Mouse (Mus musculus) v-Abl transformed pro-B cells (cell line): ENCODE measurements around the gene Cmc1.

Source experiments
- in situ Hi-C, 2 experiments: fragments of 400-800 bp; cut with MboI; formaldehyde crosslinking; loops; one replicate each; pipeline ENCODE4 v1.15.1; 2025; ENCODE audit not compliant: unreplicated experiment in 2 of 2

Cmc1 gene

GRCm38 (mm10) chr9:118041646-118042045 lies 108.3 kb downstream of the Cmc1 start:
- in situ Hi-C loops, result loop anchor here (5.0 to 25.0 kb wide), 4 partner anchors 66 to 1979 kb away; no protein-coding TSS in a partner anchor

DNA sequence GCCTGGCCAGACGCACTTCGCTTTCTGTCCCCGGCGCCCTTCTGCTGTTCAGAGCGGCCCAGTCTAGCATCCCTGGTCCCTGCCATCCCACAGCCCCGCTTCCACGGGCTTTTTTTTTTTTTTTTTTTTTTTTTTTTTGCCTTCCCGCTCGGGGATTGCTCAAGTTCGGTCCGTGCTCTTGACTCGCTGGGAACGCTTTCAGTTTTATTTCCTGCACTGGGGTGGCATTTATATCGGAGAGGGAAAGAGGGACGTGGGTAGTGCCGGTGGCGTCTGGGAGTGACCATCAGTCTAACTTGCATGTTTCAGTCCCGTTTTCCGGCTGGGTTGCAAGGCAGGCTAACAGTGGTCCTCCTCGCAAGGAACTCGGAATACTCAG lies 109.0 kb downstream of the Cmc1 start:
- in situ Hi-C loops, result loop anchor here (5.0 to 25.0 kb wide), 4 partner anchors 66 to 1979 kb away; no protein-coding TSS in a partner anchor

GRCm38 (mm10) chr9:118040218-118041021 lies 109.6 kb downstream of the Cmc1 start, which contains the start of gene Azi2:
Gene Azi2 (plus strand): TSS chr9:118040499.
- in situ Hi-C loops, result loop anchor here (5.0 to 25.0 kb wide), 4 partner anchors 67 to 1978 kb away; no protein-coding TSS in a partner anchor

DNA sequence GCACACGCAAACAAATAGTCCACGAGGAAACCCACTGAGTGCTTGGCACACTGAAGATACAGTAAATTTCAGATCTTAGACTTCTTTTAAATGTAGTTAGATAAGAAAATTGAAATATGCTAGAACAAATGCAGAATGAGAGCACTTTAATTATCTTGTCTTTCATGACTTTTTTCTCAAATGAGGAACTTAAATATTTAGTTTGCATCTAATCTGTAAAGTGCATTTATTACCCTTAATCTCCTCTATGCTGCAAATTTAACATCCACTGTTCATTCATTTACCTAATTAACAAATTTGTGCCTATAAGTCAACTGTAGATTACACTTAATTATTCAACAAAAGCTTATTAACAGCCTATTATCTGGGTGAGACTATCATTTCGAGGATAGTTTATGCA lies 115.0 kb downstream of the Cmc1 start:
- in situ Hi-C loops, result loop anchor here (25.0 kb wide), 3 partner anchors 973 to 1973 kb away; no protein-coding TSS in a partner anchor

DNA sequence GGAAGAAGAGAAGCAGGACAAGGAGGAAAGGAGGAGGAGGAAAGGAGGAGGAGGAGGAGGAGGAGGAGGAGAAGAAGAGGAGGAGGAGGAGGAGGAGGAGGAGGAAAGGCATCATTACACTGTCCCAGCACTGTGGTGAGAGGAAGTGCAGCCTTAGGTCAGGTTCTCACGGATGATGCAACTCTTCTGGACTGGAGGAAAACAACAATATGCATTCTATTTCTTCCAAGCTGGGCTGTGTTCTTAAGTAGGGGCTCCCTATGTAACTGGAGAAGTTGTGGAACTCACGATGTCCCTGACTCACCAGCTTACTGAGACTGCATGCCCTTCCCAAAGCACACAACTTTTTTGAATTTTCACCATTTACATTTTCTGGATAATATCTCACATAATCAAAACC lies 118.3 kb downstream of the Cmc1 start:
- in situ Hi-C loops, result loop anchor here (25.0 kb wide), 3 partner anchors 969 to 1969 kb away; no protein-coding TSS in a partner anchor

DNA sequence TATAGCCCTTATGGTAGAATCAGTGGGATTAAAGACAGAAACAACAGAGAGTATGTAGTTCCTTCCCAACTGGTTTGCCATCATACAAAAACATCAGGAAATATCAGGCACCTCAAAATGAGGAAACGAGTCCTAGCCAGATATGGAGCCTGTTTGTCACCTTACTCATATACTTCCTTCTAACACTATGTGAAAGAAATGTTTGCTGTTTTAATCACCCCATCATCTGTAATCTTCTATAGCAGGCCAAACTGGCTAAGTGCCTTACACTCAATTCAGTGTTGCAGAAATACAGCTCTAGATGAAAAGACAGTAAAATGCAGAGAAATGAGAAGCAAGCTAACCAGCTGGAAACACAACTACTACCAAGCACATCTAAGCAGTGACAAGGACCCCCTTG lies 119.7 kb downstream of the Cmc1 start:
- in situ Hi-C loops, result loop anchor here (25.0 kb wide), 3 partner anchors 968 to 1968 kb away; no protein-coding TSS in a partner anchor

GRCm38 (mm10) chr9:118029490-118029889 lies 120.5 kb downstream of the Cmc1 start:
- in situ Hi-C loops, result loop anchor here (25.0 kb wide), 3 partner anchors 967 to 1967 kb away; no protein-coding TSS in a partner anchor

DNA sequence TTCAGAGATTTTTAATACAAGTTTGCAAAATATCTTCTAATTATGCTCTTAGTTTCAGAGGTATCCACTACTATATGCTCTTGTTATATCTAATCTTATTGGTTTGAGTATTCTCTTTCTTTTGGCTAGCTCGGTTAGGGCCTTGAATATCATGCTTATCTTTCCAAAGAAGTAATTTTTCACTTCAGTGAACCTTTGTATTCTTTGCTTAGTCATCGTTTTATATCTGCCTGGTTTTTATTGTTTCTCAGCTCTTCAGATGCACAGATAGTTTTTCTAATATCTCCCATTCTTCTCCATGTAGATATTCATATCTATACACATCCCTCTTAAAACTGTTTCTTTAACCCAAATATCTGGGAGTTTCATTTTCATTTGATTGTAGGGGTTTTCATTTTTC lies 125.0 kb downstream of the Cmc1 start:
- in situ Hi-C loops, result loop anchor here (25.0 kb wide), 3 partner anchors 963 to 1963 kb away; no protein-coding TSS in a partner anchor
